In genomic region chr11:102227270-102228190, GRCm38 (mm10) we compare ENCODE assay signal across 7 mouse cellular contexts. TPM values are rescaled to one million over a fixed set of nuclear protein-coding genes. Genes with fewer than 3 reads are reported as not detected.
DNase-seq lines count a peak whose midpoint lies in the region; ATAC-seq and TF ChIP-seq lines count a peak whose summit lies in the region.

No protein-coding gene starts in this region.

- TF ChIP-seq CTCF in lung, embryonic 14.5 days (IDR thresholded peaks at IDR 0.05; ENCODE audit: low read depth) = no peak
- no peak for TF ChIP-seq CTCF in lung, adult 2 months (IDR thresholded peaks at IDR 0.05; ENCODE audit: insufficient read depth, low read length)
- no peak for TF ChIP-seq CTCF in small intestine, adult 2 months (IDR thresholded peaks at IDR 0.05; ENCODE audit: extremely low read depth, insufficient read length, insufficient replicate concordance, low read depth, low read length)

- peak; percentile 43 for DNase-seq in lung, embryonic 14.5 days
- no peak for DNase-seq in lung, adult 2 months
- DNase-seq in forebrain, embryonic 10.5 days (ENCODE audit: extremely low spot score, low spot score) = no peak
- DNase-seq in limb, embryonic 10.5 days (ENCODE audit: low spot score) = no peak
- DNase-seq in Muller cell, postnatal 12 days (ENCODE audit: inconsistent ontology term) = no peak

- no peak for TF ChIP-seq POLR2A in lung, adult 2 months (IDR thresholded peaks at IDR 0.05; ENCODE audit: borderline replicate concordance, extremely low read depth, low read depth, low read length)
- no peak for TF ChIP-seq POLR2A in small intestine, adult 2 months (IDR thresholded peaks at IDR 0.05; ENCODE audit: low read depth, low read length)

- ATAC-seq in lung, embryonic 14.5 days (ENCODE audit: insufficient read depth) = no peak
- ATAC-seq in monocyte, adult 5-6 weeks (replicated peaks; ENCODE audit: insufficient number of reproducible peaks, low FRiP score, low TSS enrichment, poor library complexity, severe bottlenecking) = no peak

- peak overlapping the region; percentile 76 for H3K4me2 ChIP-seq in lung, embryonic 14.5 days

- H3K27ac ChIP-seq in lung, embryonic 14.5 days (ENCODE audit: low read depth) = no peak overlapping the region
- H3K27ac ChIP-seq in forebrain, embryonic 10.5 days = peak overlapping the region; percentile 92
- H3K27ac ChIP-seq in limb, embryonic 10.5 days = peak overlapping the region; percentile 19
- no peak overlapping the region for H3K27ac ChIP-seq in small intestine, adult 2 months (ENCODE audit: insufficient read depth, low read depth, low read length)

- 15% methylated on average over 12 of the region's 12 CpGs for WGBS in lung, embryonic 14.5 days
- 43% methylated on average over 12 of the region's 12 CpGs for WGBS in lung, adult 2 months
- 17% methylated on average over 12 of the region's 12 CpGs for WGBS in forebrain, embryonic 10.5 days
- 34% methylated on average over 12 of the region's 12 CpGs for WGBS in limb, embryonic 10.5 days
- 78% methylated on average over 12 of the region's 12 CpGs for WGBS in small intestine, adult 2 months

- H3K9ac ChIP-seq in lung, embryonic 14.5 days = peak overlapping the region; percentile 32; the same call in 1 of the 2 replicates

- peak overlapping the region; percentile 92 for H3K4me3 ChIP-seq in lung, embryonic 14.5 days (ENCODE audit: low read depth, low read length)
- H3K4me3 ChIP-seq in lung, adult 2 months (replicated peaks; ENCODE audit: extremely low read depth, low read depth, low read length) = no peak overlapping the region
- peak overlapping the region; percentile 90 for H3K4me3 ChIP-seq in forebrain, embryonic 10.5 days
- H3K4me3 ChIP-seq in limb, embryonic 10.5 days = peak overlapping the region; percentile 94; the same call in 1 of the 2 replicates
- peak overlapping the region; percentile 7; the same call in 1 of the 2 replicates for H3K4me3 ChIP-seq in small intestine, adult 2 months (ENCODE audit: low read depth, low read length)

- no peaks in the 10 kb centered on the region for H3K27me3 ChIP-seq in lung, embryonic 14.5 days (ENCODE audit: insufficient read depth, low read length)
- H3K27me3 ChIP-seq in forebrain, embryonic 10.5 days (ENCODE audit: poor library complexity, severe bottlenecking) = peaks cover 60% of the 10 kb centered on the region
- peaks cover 47% of the 10 kb centered on the region for H3K27me3 ChIP-seq in limb, embryonic 10.5 days (ENCODE audit: low read depth, poor library complexity, severe bottlenecking)
- no peaks in the 10 kb centered on the region for H3K27me3 ChIP-seq in small intestine, adult 2 months (ENCODE audit: control insufficient read depth, insufficient read depth, low read length)

- no peaks in the 10 kb centered on the region for H3K36me3 ChIP-seq in lung, embryonic 14.5 days (ENCODE audit: insufficient read depth)
- H3K36me3 ChIP-seq in forebrain, embryonic 10.5 days (replicated peaks) = no peaks in the 10 kb centered on the region
- no peaks in the 10 kb centered on the region for H3K36me3 ChIP-seq in limb, embryonic 10.5 days
- H3K36me3 ChIP-seq in small intestine, adult 2 months (ENCODE audit: control insufficient read depth, insufficient read depth, low read length) = no peaks in the 10 kb centered on the region

- H3K4me1 ChIP-seq in lung, embryonic 14.5 days (ENCODE audit: insufficient read depth) = peaks cover 18% of the 10 kb centered on the region
- H3K4me1 ChIP-seq in lung, adult 2 months (ENCODE audit: control insufficient read depth, insufficient read depth, low read length) = peaks cover 42% of the 10 kb centered on the region
- H3K4me1 ChIP-seq in forebrain, embryonic 10.5 days = peaks cover 78% of the 10 kb centered on the region
- peaks cover 77% of the 10 kb centered on the region for H3K4me1 ChIP-seq in limb, embryonic 10.5 days
- H3K4me1 ChIP-seq in small intestine, adult 2 months (ENCODE audit: control insufficient read depth, insufficient read depth, insufficient read length, low read length) = peaks cover 10% of the 10 kb centered on the region; the same call in 1 of the 2 replicates

- H3K9me3 ChIP-seq in lung, embryonic 14.5 days (ENCODE audit: low read depth, low read length) = no peaks in the 10 kb centered on the region
- no peaks in the 10 kb centered on the region for H3K9me3 ChIP-seq in forebrain, embryonic 10.5 days
- no peaks in the 10 kb centered on the region for H3K9me3 ChIP-seq in limb, embryonic 10.5 days (replicated peaks)

RNA-seq across cellular contexts. Expression of gene Hdac5, which starts 2.4 kb away (rescaled TPM):
- 41.1 and 42.7 TPM in 2 replicates for polyA plus RNA-seq in lung, embryonic 14.5 days (2014; fragmentation: Nextera tagmentation; extraction: Ambion mirVana)
- 140 and 160 TPM in 2 replicates for polyA plus RNA-seq in lung, adult 2 months (2012; rRNA removed)
- 39.8 and 44.6 TPM in 2 replicates for polyA plus RNA-seq in forebrain, embryonic 10.5 days (2016; fragmentation: Nextera tagmentation; extraction: Ambion mirVana)
- 36.4 and 50.2 TPM in 2 replicates for polyA plus RNA-seq in limb, embryonic 10.5 days (2016; fragmentation: Nextera tagmentation; extraction: Ambion mirVana)
- polyA plus RNA-seq in small intestine, adult 2 months (2012; rRNA removed) = 82.5 and 102 TPM in 2 replicates
- 46.5 to 54.0 TPM (median 51.7 TPM) in 3 replicates for total RNA-seq in monocyte, adult 5-6 weeks (2017)

RNA-seq across cellular contexts. Expression of gene BC030867, which starts 21.2 kb away (rescaled TPM):
- polyA plus RNA-seq in lung, embryonic 14.5 days (2014; fragmentation: Nextera tagmentation; extraction: Ambion mirVana) = 21.4 and 22.2 TPM in 2 replicates
- polyA plus RNA-seq in lung, adult 2 months (2012; rRNA removed) = 0.65 and 0.68 TPM in 2 replicates
- polyA plus RNA-seq in forebrain, embryonic 10.5 days (2016; fragmentation: Nextera tagmentation; extraction: Ambion mirVana) = 27.3 TPM in 2 replicates
- polyA plus RNA-seq in limb, embryonic 10.5 days (2016; fragmentation: Nextera tagmentation; extraction: Ambion mirVana) = 33.4 and 35.7 TPM in 2 replicates
- 2.4 and 5.2 TPM in 2 replicates for polyA plus RNA-seq in small intestine, adult 2 months (2012; rRNA removed)
- total RNA-seq in monocyte, adult 5-6 weeks (2017) = not detected in 3 replicates

RNA-seq across cellular contexts. Expression of gene G6pc3, which starts 38.1 kb away (rescaled TPM):
- 31.0 and 34.5 TPM in 2 replicates for polyA plus RNA-seq in lung, embryonic 14.5 days (2014; fragmentation: Nextera tagmentation; extraction: Ambion mirVana)
- 74.4 and 82.5 TPM in 2 replicates for polyA plus RNA-seq in lung, adult 2 months (2012; rRNA removed)
- polyA plus RNA-seq in forebrain, embryonic 10.5 days (2016; fragmentation: Nextera tagmentation; extraction: Ambion mirVana) = 38.0 and 39.5 TPM in 2 replicates
- 41.4 and 41.6 TPM in 2 replicates for polyA plus RNA-seq in limb, embryonic 10.5 days (2016; fragmentation: Nextera tagmentation; extraction: Ambion mirVana)
- polyA plus RNA-seq in small intestine, adult 2 months (2012; rRNA removed) = 41.0 and 53.8 TPM in 2 replicates
- 6.1 to 10.7 TPM (median 9.1 TPM) in 3 replicates for total RNA-seq in monocyte, adult 5-6 weeks (2017)

RNA-seq across cellular contexts. Expression of gene Asb16, which starts 41.0 kb away (rescaled TPM):
- 0.08 TPM in 1 of 2 replicates, not detected in the other for polyA plus RNA-seq in lung, embryonic 14.5 days (2014; fragmentation: Nextera tagmentation; extraction: Ambion mirVana)
- 0.15 and 1.8 TPM in 2 replicates for polyA plus RNA-seq in lung, adult 2 months (2012; rRNA removed)
- polyA plus RNA-seq in forebrain, embryonic 10.5 days (2016; fragmentation: Nextera tagmentation; extraction: Ambion mirVana) = 0.05 and 0.06 TPM in 2 replicates
- polyA plus RNA-seq in limb, embryonic 10.5 days (2016; fragmentation: Nextera tagmentation; extraction: Ambion mirVana) = 0.06 and 0.08 TPM in 2 replicates
- 0.29 and 1.8 TPM in 2 replicates for polyA plus RNA-seq in small intestine, adult 2 months (2012; rRNA removed)
- not detected in 3 replicates for total RNA-seq in monocyte, adult 5-6 weeks (2017)

RNA-seq across cellular contexts. Expression of gene Lsm12, which starts 42.4 kb away (rescaled TPM):
- polyA plus RNA-seq in lung, embryonic 14.5 days (2014; fragmentation: Nextera tagmentation; extraction: Ambion mirVana) = 93.2 and 109 TPM in 2 replicates
- polyA plus RNA-seq in lung, adult 2 months (2012; rRNA removed) = 20.8 and 30.6 TPM in 2 replicates
- polyA plus RNA-seq in forebrain, embryonic 10.5 days (2016; fragmentation: Nextera tagmentation; extraction: Ambion mirVana) = 137 and 141 TPM in 2 replicates
- 125 and 146 TPM in 2 replicates for polyA plus RNA-seq in limb, embryonic 10.5 days (2016; fragmentation: Nextera tagmentation; extraction: Ambion mirVana)
- polyA plus RNA-seq in small intestine, adult 2 months (2012; rRNA removed) = 8.3 and 18.7 TPM in 2 replicates
- total RNA-seq in monocyte, adult 5-6 weeks (2017) = 26.7 to 93.0 TPM (median 26.9 TPM) in 3 replicates

Comparison
In these comparisons a context has a peak if more than half of its experiments do, and no peak if none do; other contexts are left out.
1. H3K27ac ChIP-seq: peak in forebrain, embryonic 10.5 days (single experiment) and limb, embryonic 10.5 days (single experiment); none in lung, embryonic 14.5 days (single experiment) and small intestine, adult 2 months (single experiment).